Mouse (Mus musculus) myocyte (in vitro differentiated cells): Measurements from ENCODE around the gene Lrrc8b.

Experiments used
- CEBPB ChIP-seq: IDR thresholded peaks from 2 replicates; pipeline ENCODE4 v1.6.1; 2011; ENCODE audit warnings: mild to moderate bottlenecking, moderate library complexity; ENCODE audit not compliant: poor library complexity, insufficient read depth, severe bottlenecking
- E2F4 ChIP-seq: IDR thresholded peaks from one replicate; pipeline ENCODE4 v1.6.1; 2011; ENCODE audit warnings: mild to moderate bottlenecking, control low read depth, moderate library complexity; ENCODE audit not compliant: insufficient read depth
- MAX ChIP-seq: IDR thresholded peaks from one replicate; pipeline ENCODE4 v1.6.1; 2011; ENCODE audit warnings: low read depth, mild to moderate bottlenecking, control low read depth
- MYOD1 ChIP-seq, 3 experiments: IDR thresholded peaks; one replicate each; pipeline ENCODE4 v1.6.1; 2011; ENCODE audit warnings: control low read depth in 2 of 3, low read depth in 2 of 3, mild to moderate bottlenecking in 2 of 3, moderate library complexity in 1 of 3; ENCODE audit not compliant: insufficient read length in 2 of 3, control insufficient read depth in 1 of 3
- MYOG ChIP-seq, 3 experiments: IDR thresholded peaks; one replicate each; pipeline ENCODE4 v1.6.1; 2011; ENCODE audit warnings: control low read depth in 2 of 3, low read depth in 2 of 3, mild to moderate bottlenecking in 2 of 3; ENCODE audit not compliant: insufficient read length in 2 of 3, control insufficient read depth in 1 of 3, insufficient read depth in 1 of 3
- POLR2A ChIP-seq: IDR thresholded peaks from one replicate; pipeline ENCODE4 v1.6.1; 2011; ENCODE audit warnings: low read depth, mild to moderate bottlenecking, control low read depth, moderate library complexity; ENCODE audit not compliant: insufficient read length
- POLR2AphosphoS2 ChIP-seq: IDR thresholded peaks from one replicate; pipeline ENCODE4 v1.6.1; 2011; ENCODE audit warnings: low read depth, control low read depth; ENCODE audit not compliant: insufficient read length
- SRF ChIP-seq: IDR thresholded peaks from one replicate; pipeline ENCODE4 v1.6.1; 2011; ENCODE audit warnings: low read depth; ENCODE audit not compliant: control insufficient read depth, insufficient read length
- TCF12 ChIP-seq: IDR thresholded peaks from one replicate; pipeline ENCODE4 v1.6.1; 2011; ENCODE audit warnings: mild to moderate bottlenecking, control low read depth; ENCODE audit not compliant: poor library complexity, insufficient read depth, severe bottlenecking
- TCF3 ChIP-seq: IDR thresholded peaks from one replicate; pipeline ENCODE4 v1.6.1; 2011; ENCODE audit warnings: low read depth, control low read depth; ENCODE audit not compliant: insufficient read length
- USF1 ChIP-seq: IDR thresholded peaks from one replicate; pipeline ENCODE4 v1.6.1; 2011; ENCODE audit warnings: low read depth, mild to moderate bottlenecking, control low read depth, moderate library complexity

DNA sequence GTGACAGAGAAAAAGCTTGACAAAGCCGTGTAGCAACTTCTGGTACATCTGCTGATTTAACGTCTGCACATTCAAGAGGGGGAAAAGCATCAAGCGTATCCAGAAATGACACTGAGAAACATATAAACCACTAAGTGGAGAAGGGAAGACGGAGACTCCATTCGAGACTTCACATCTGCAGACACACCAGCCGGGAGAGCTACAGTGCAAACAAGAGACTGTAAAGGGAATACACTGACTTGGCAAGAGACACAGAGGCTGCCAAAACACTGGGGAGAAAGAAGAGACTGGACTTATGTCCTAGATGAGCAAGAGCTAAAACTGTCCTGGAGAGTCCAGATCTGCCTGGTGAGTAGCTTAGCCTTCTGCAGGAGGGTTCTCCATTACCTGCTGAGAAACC, 16.6 kb upstream of the Lrrc8b start:
- TF ChIP-seq E2F4 (no peak), POLR2A (no peak), MYOD1 (IDR thresholded peaks at IDR 0.05; ENCODE audit: control insufficient read depth in 1 of 3, insufficient read length in 2 of 3, low read depth in 2 of 3) (no peak), TCF12 (no peak), USF1 (no peak), MAX (no peak), POLR2AphosphoS2 (no peak), TCF3 (no peak), SRF (no peak), CEBPB (no peak), MYOG (IDR thresholded peaks at IDR 0.05; ENCODE audit: control insufficient read depth in 1 of 3, insufficient read depth in 1 of 3, insufficient read length in 2 of 3, low read depth in 2 of 3) (no peak)
